Mouse (Mus musculus): ENCODE data around the gene Polr2e.

DNA sequence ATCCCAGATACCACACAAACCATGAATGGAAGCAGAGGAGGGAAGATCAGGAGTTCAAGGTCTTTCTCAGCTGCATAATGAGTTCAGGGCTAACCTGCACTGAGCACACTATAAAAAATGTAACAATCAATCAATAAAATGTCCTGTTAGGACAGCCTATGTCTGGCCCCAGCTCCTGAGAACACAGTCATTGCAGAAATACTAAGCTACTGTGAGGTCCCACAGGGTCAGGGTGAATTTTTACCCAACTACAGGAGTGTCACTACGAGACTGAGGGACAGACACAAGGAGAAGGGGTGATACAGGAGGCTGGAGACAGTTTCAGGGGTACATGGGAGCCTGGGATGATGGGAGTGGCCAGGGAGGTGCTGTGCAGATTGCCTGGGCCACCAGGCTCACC is 38.8 kb upstream of the Polr2e start:
- TF ChIP-seq KAT2A (IDR thresholded peaks at IDR 0.05; ENCODE audit: insufficient replicate concordance, low read length) (no peak), CTCF (conservative IDR thresholded peaks at IDR 0.05 in 1 of 2, IDR thresholded peaks at IDR 0.05 in 1 of 2; ENCODE audit: low read depth in 2 of 2, low read length in 2 of 2) (no peak), TBP (conservative IDR thresholded peaks at IDR 0.05; ENCODE audit: low read depth, low read length) (no peak), HCFC1 (IDR thresholded peaks at IDR 0.05; ENCODE audit: low read depth, low read length) (no peak), USF1 (IDR thresholded peaks at IDR 0.05; ENCODE audit: low read depth, low read length) (no peak), POLR2A (IDR thresholded peaks at IDR 0.05; ENCODE audit: low read depth, low read length) (no peak), EP300 (IDR thresholded peaks at IDR 0.05; ENCODE audit: low read length) (no peak), MAX (IDR thresholded peaks at IDR 0.05; ENCODE audit: low read length) (no peak), ZMIZ1 (IDR thresholded peaks at IDR 0.05; ENCODE audit: low read depth, low read length) (no peak), CHD2 (IDR thresholded peaks at IDR 0.05; ENCODE audit: low read length) (no peak), RCOR1 (conservative IDR thresholded peaks at IDR 0.05; ENCODE audit: low read depth, low read length) (no peak), E2F4 (IDR thresholded peaks at IDR 0.05; ENCODE audit: insufficient replicate concordance, low read depth, low read length) (no peak), GABPA (IDR thresholded peaks at IDR 0.05; ENCODE audit: insufficient replicate concordance, low read depth, low read length) (no peak)
